Mouse (Mus musculus): ENCODE measurements around the gene Smim26. TPM values are rescaled to one million over a fixed set of nuclear protein-coding genes. Genes with fewer than 3 reads are reported as not detected.

Smim26 gene
- total and polyA plus RNA-seq, 3 experiments = 16.4 to 28.6 TPM; not detected in 1

DNA sequence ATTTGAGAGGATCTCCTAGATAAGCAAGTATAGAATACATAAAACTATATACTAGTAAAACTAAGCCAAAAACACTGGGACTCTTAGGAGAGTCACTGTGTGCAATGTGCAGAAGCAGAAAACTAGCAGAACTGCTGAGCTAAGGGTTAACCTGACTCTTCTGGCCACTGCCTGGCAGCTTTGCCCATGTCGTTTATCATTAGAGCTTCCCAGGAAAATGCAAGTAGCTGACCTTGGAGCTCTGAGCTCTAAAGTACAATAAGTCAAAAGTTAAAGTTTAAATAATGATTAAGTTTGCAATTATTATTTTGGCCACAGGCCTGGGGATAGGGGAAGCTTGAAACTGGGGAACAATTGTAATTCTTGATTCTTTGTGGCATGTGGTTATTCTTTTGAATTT is 48.4 kb upstream of the Smim26 start:
- Histone ChIP-seq H3K27me3 (ENCODE audit: control insufficient read depth in 1 of 2, insufficient read depth in 2 of 2, low read length in 2 of 2) (no peaks in the 10 kb centered on the region), H3K4me3 (ENCODE audit: control insufficient read depth in 1 of 2, insufficient read depth in 1 of 2, low read depth in 2 of 2, low read length in 2 of 2) (no peak overlapping the region), H3K36me3 (ENCODE audit: control insufficient read depth in 1 of 2, insufficient read depth in 2 of 2, low read length in 2 of 2) (peaks cover 0 to 12% of the 10 kb centered on the region in 2 experiments; a peak in 3 of 4 replicates), H3K9me3 (replicated peaks; ENCODE audit: insufficient read depth, low read length) (no peaks in the 10 kb centered on the region), H3K27ac (ENCODE audit: control insufficient read depth, low read depth, low read length) (no peak overlapping the region), H3K79me2 (ENCODE audit: control insufficient read depth, insufficient read depth, low read length, poor library complexity) (no peaks in the 10 kb centered on the region), H3K9ac (ENCODE audit: control insufficient read depth, low read depth, low read length, poor library complexity, severe bottlenecking) (no peak overlapping the region), H3K4me1 (ENCODE audit: control insufficient read depth in 1 of 2, insufficient read depth in 2 of 2, low read length in 2 of 2) (peaks cover 0 to 6% of the 10 kb centered on the region in 2 experiments; a peak in 3 of 4 replicates)
- no peak for DNase-seq (ENCODE audit: low read depth, low spot score)
- TF ChIP-seq ZNF384 (IDR thresholded peaks at IDR 0.05; ENCODE audit: low read depth, low read length) (no peak), ETS1 (IDR thresholded peaks at IDR 0.05; ENCODE audit: low read depth, low read length) (no peak), KAT2A (conservative IDR thresholded peaks at IDR 0.05; ENCODE audit: low read depth, low read length) (no peak), MAZ (IDR thresholded peaks at IDR 0.05; ENCODE audit: low read depth, low read length) (no peak), ZMIZ1 (IDR thresholded peaks at IDR 0.05; ENCODE audit: low read depth, low read length) (no peak), USF1 (IDR thresholded peaks at IDR 0.05; ENCODE audit: low read depth, low read length) (no peak), UBTF (IDR thresholded peaks at IDR 0.05; ENCODE audit: borderline replicate concordance, insufficient read depth, low read depth, low read length) (no peak), POLR2A (IDR thresholded peaks at IDR 0.05; ENCODE audit: control insufficient read depth in 1 of 2, insufficient read depth in 1 of 2, low read depth in 1 of 2, low read length in 2 of 2, poor library complexity in 1 of 2) (no peak), MYC (IDR thresholded peaks at IDR 0.05; ENCODE audit: low read depth, low read length) (no peak), SIN3A (IDR thresholded peaks at IDR 0.05; ENCODE audit: low read length) (no peak), E2F4 (IDR thresholded peaks at IDR 0.05; ENCODE audit: borderline replicate concordance, low read depth, low read length) (no peak), TCF12 (IDR thresholded peaks at IDR 0.05; ENCODE audit: low read depth, low read length) (no peak), MAFK (IDR thresholded peaks at IDR 0.05; ENCODE audit: borderline replicate concordance, low read depth, low read length) (no peak), GATA1 (IDR thresholded peaks at IDR 0.05; ENCODE audit: low read depth, low read length) (no peak), POLR2AphosphoS5 (IDR thresholded peaks at IDR 0.05; ENCODE audit: borderline replicate concordance, low read depth, low read length) (no peak)

GRCm38 (mm10) chr2:144547559-144547958 is 46.3 kb upstream of the Smim26 start:
- DNase-seq (ENCODE audit: low read depth, low spot score) = no peak
- no peak overlapping the region for H3K27ac ChIP-seq (ENCODE audit: control insufficient read depth, low read depth, low read length)
- peaks cover 0 to 6% of the 10 kb centered on the region in 2 experiments; a peak in 3 of 4 replicates for H3K4me1 ChIP-seq (ENCODE audit: control insufficient read depth in 1 of 2, insufficient read depth in 2 of 2, low read length in 2 of 2)
- H3K36me3 ChIP-seq (ENCODE audit: control insufficient read depth in 1 of 2, insufficient read depth in 2 of 2, low read length in 2 of 2) = peaks cover 0 to 12% of the 10 kb centered on the region in 2 experiments; a peak in 2 of 4 replicates
- H3K79me2 ChIP-seq (ENCODE audit: control insufficient read depth, insufficient read depth, low read length, poor library complexity) = no peaks in the 10 kb centered on the region
- no peak overlapping the region for H3K4me3 ChIP-seq (ENCODE audit: control insufficient read depth in 1 of 2, insufficient read depth in 1 of 2, low read depth in 2 of 2, low read length in 2 of 2)
- TF ChIP-seq MEF2A (IDR thresholded peaks at IDR 0.05; ENCODE audit: extremely low read depth, insufficient replicate concordance, low read depth, low read length, poor library complexity, severe bottlenecking) (no peak), NRF1 (IDR thresholded peaks at IDR 0.05; ENCODE audit: insufficient read depth, low read depth, low read length, poor library complexity, severe bottlenecking) (no peak), USF2 (IDR thresholded peaks at IDR 0.05; ENCODE audit: borderline replicate concordance in 1 of 2, insufficient read depth in 1 of 2, low read depth in 1 of 2, low read length in 2 of 2) (no peak), MYC (IDR thresholded peaks at IDR 0.05; ENCODE audit: low read depth, low read length) (no peak), GATA1 (IDR thresholded peaks at IDR 0.05; ENCODE audit: low read depth, low read length) (no peak)
- no peaks in the 10 kb centered on the region for H3K9me3 ChIP-seq (replicated peaks; ENCODE audit: insufficient read depth, low read length)
- H3K9ac ChIP-seq (ENCODE audit: control insufficient read depth, low read depth, low read length, poor library complexity, severe bottlenecking) = no peak overlapping the region
- H3K27me3 ChIP-seq (ENCODE audit: control insufficient read depth in 1 of 2, insufficient read depth in 2 of 2, low read length in 2 of 2) = no peaks in the 10 kb centered on the region

Data from MEL (cell line).